8 mouse cellular contexts compared by ENCODE assay signal in the genomic region with DNA sequence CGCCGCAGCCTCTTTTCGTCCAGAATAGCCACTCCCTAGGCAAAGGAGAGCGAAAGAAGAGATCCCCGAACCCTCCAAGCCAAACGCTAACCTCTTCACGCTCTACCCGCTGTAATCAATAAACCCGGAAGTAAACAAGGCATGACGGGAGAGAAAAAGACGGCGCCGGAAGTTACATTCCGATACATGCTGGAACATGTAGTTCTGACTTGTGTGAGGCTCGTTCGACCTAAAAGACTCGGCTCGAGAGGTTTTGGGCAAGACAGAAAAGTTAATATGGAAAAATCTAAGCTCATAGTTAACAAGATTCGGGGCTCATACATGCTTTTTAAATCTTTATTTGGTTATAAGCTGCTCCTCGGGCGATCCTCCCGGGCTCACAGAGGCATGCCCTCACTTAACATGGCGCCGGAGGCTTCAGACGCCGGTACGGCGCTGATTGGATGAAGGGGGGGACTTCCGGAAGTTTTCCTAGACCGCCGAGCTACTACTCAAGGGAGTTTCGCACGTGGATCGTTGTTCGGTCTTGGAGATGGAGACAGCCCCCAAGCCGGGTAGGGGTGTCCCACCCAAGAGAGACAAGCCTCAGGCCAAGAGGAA. TPM values are rescaled to one million over a fixed set of nuclear protein-coding genes. Genes with fewer than 3 reads are reported as not detected.
A peak's percentile ranks its signal among the peaks of the same experiment; 100 is the strongest.
DNase-seq lines count a peak whose midpoint lies in the region; ATAC-seq lines count a peak whose summit lies in the region.

A gene (minus strand): TSS at position 138 of the 600 bp plus-strand sequence.
A gene (plus strand): TSS at position 455 of the 600 bp plus-strand sequence.

- H3K9me3 ChIP-seq in hindbrain, embryonic 13.5 days: no peaks in the 10 kb centered on the region

- H3K4me2 ChIP-seq in hindbrain, embryonic 13.5 days: peak within 1 kb of the TSS; percentile 94

- H3K36me3 ChIP-seq in hindbrain, embryonic 13.5 days: peaks cover 58% of the 10 kb centered on the region

- peak; percentile 96 for DNase-seq in R1 (ENCODE audit: low read depth, low spot score)
- peak; percentile 88 to 92 for DNase-seq in cerebellum, postnatal 25 days
- peak; percentile 67 to 79 for DNase-seq in frontal cortex, postnatal 25 days (ENCODE audit: low spot score in 2 of 2)
- DNase-seq in layer of hippocampus, postnatal 14 days (ENCODE audit: low spot score in 2 of 2): peak; percentile 84 to 92
- peak; percentile 91 for DNase-seq in lung, postnatal 10 days
- DNase-seq in ovary, postnatal 36 days (ENCODE audit: low spot score): peak; percentile 83
- DNase-seq in thymus, postnatal 25 days: peak; percentile 88

- WGBS in hindbrain, embryonic 13.5 days: under 1% methylated on average over 36 of the region's 36 CpGs

- no peaks in the 10 kb centered on the region for H3K27me3 ChIP-seq in hindbrain, embryonic 13.5 days

- peak; percentile 90 for ATAC-seq in hindbrain, embryonic 13.5 days (ENCODE audit: low FRiP score)

- H3K4me1 ChIP-seq in hindbrain, embryonic 13.5 days (replicated peaks): peaks cover 25% of the 10 kb centered on the region

- H3K9ac ChIP-seq in hindbrain, embryonic 13.5 days: peak within 1 kb of the TSS; percentile 85

- peak within 1 kb of the TSS; percentile 88 for H3K4me3 ChIP-seq in hindbrain, embryonic 13.5 days

- H3K27ac ChIP-seq in hindbrain, embryonic 13.5 days: no peak within 1 kb of the TSS

RNA-seq across cellular contexts. Expression of the first gene that starts in this region (rescaled TPM):
- polyA plus RNA-seq in hindbrain, embryonic 13.5 days (2015; fragmentation: Nextera tagmentation; extraction: Ambion mirVana): 186 and 199 TPM in 2 replicates
- total RNA-seq in layer of hippocampus, postnatal 14 days (2021): 10 to 100 TPM; 89.3 to 93.4 TPM

RNA-seq across cellular contexts. Expression of the second gene that starts in this region (rescaled TPM):
- 24.3 and 25.2 TPM in 2 replicates for polyA plus RNA-seq in hindbrain, embryonic 13.5 days (2015; fragmentation: Nextera tagmentation; extraction: Ambion mirVana)
- 10 to 100 TPM; 17.5 to 18.5 TPM for total RNA-seq in layer of hippocampus, postnatal 14 days (2021)
